Mouse (Mus musculus) c-Kit-negative CD71-positive TER-119-positive erythroid progenitor cells, embryonic 14.5 days (primary cell): ENCODE measurements around the gene Zdhhc18.

Experiments
- DNase-seq: peaks from one replicate; pipeline ENCODE4 v3.0.0-alpha.2; 2013; ENCODE audit warnings: low read depth, low spot score

Gene Zdhhc18

GRCm38 (mm10) chr4:133631071-133631768, 18.7 kb downstream of the Zdhhc18 start:
- DNase-seq: no peak

GRCm38 (mm10) chr4:133630326-133630920, 19.5 kb downstream of the Zdhhc18 start:
- no peak for DNase-seq

GRCm38 (mm10) chr4:133629191-133629590, 20.8 kb downstream of the Zdhhc18 start:
- DNase-seq: no peak

- no peak for DNase-seq
Observed at GRCm38 (mm10) chr4:133628517-133628916, 21.4 kb downstream of the Zdhhc18 start.

- DNase-seq: no peak
Observed at GRCm38 (mm10) chr4:133627039-133627438, 22.9 kb downstream of the Zdhhc18 start.

- no peak for DNase-seq
Observed at GRCm38 (mm10) chr4:133626621-133627020, 23.3 kb downstream of the Zdhhc18 start.

- DNase-seq: no peak
Observed at GRCm38 (mm10) chr4:133626221-133626620, 23.7 kb downstream of the Zdhhc18 start.

- no peak for DNase-seq
Observed at GRCm38 (mm10) chr4:133625621-133626071, 24.3 kb downstream of the Zdhhc18 start.

GRCm38 (mm10) chr4:133624830-133625229, 25.1 kb downstream of the Zdhhc18 start:
- no peak for DNase-seq

- DNase-seq: no peak
Observed at GRCm38 (mm10) chr4:133622161-133622695, 27.7 kb downstream of the Zdhhc18 start.

GRCm38 (mm10) chr4:133620668-133621067, 29.3 kb downstream of the Zdhhc18 start:
- no peak for DNase-seq

- DNase-seq: no peak
Observed at GRCm38 (mm10) chr4:133619473-133620136, 30.3 kb downstream of the Zdhhc18 start.

GRCm38 (mm10) chr4:133617936-133618335, 32.0 kb downstream of the Zdhhc18 start:
- no peak for DNase-seq

GRCm38 (mm10) chr4:133615416-133615815, 34.5 kb downstream of the Zdhhc18 start:
- DNase-seq: no peak

GRCm38 (mm10) chr4:133614274-133614761, 35.6 kb downstream of the Zdhhc18 start:
- DNase-seq: no peak

- no peak for DNase-seq
Observed at GRCm38 (mm10) chr4:133613867-133614266, 36.1 kb downstream of the Zdhhc18 start.

- no peak for DNase-seq
Observed at GRCm38 (mm10) chr4:133613026-133613425, 36.9 kb downstream of the Zdhhc18 start.

- no peak for DNase-seq
Observed at GRCm38 (mm10) chr4:133612416-133612815, 37.5 kb downstream of the Zdhhc18 start.

GRCm38 (mm10) chr4:133611815-133612214, 38.1 kb downstream of the Zdhhc18 start:
- DNase-seq: no peak

GRCm38 (mm10) chr4:133609719-133610118, 40.2 kb downstream of the Zdhhc18 start:
- peak; percentile 56 for DNase-seq

- no peak for DNase-seq
Observed at GRCm38 (mm10) chr4:133607284-133607683, 42.7 kb downstream of the Zdhhc18 start.

- no peak for DNase-seq
Observed at GRCm38 (mm10) chr4:133605330-133605729, 44.6 kb downstream of the Zdhhc18 start.
